Mouse (Mus musculus) CH12.LX (cell line): ENCODE measurements around the gene Sv2c. TPM values are rescaled to one million over a fixed set of nuclear protein-coding genes. Genes with fewer than 3 reads are reported as not detected.
"Not testable (repeated sequence)": the region's sequence is repeated elsewhere in the genome, so short reads cannot be mapped to it uniquely, and the experiment has no call there.

Experiments used
- DNase-seq: peaks from one replicate; pipeline ENCODE4 v3.0.0-alpha.2; 2013; ENCODE audit errors: extremely low read depth
- H3K27ac ChIP-seq: 2 replicates; pipeline ENCODE4 v1.5.1; 2012; ENCODE audit warnings: low read depth, mild to moderate bottlenecking, control low read depth, moderate library complexity; ENCODE audit not compliant: insufficient read depth
- H3K27me3 ChIP-seq: replicated peaks from 2 replicates; pipeline ENCODE3; 2012; ENCODE audit warnings: inconsistent platforms
- H3K36me3 ChIP-seq, 2 experiments: replicated peaks in 1 of 2; 2 replicates each; pipeline versions ENCODE3 to v1.6.1; 2012; ENCODE audit warnings: inconsistent platforms in 1 of 2, low read length in 1 of 2, mild to moderate bottlenecking in 1 of 2, mixed read lengths in 1 of 2, moderate library complexity in 1 of 2; ENCODE audit not compliant: control insufficient read depth in 1 of 2, insufficient read depth in 1 of 2
- H3K4me1 ChIP-seq, 2 experiments: 2 replicates each; pipeline ENCODE4 v1.6.1; 2012; ENCODE audit warnings: inconsistent platforms in 1 of 2, moderate library complexity in 1 of 2; ENCODE audit not compliant: insufficient read depth in 2 of 2, control insufficient read depth in 1 of 2
- H3K4me2 ChIP-seq: 2 replicates; pipeline ENCODE4 v1.6.1; 2012; ENCODE audit warnings: low read depth, mild to moderate bottlenecking, control low read depth; ENCODE audit not compliant: poor library complexity, insufficient read depth, severe bottlenecking
- H3K4me3 ChIP-seq, 3 experiments: fragments of 150-350 bp in 1 of 3; sonication (generic) in 1 of 3; replicated peaks in 1 of 3; 2 replicates each; pipeline versions ENCODE3 to v1.5.1; 2011 to 2012; ENCODE audit warnings: low read depth in 2 of 3, low read length in 2 of 3, mild to moderate bottlenecking in 2 of 3, moderate library complexity in 2 of 3, control low read depth in 1 of 3, improper control_type of control experiment in 1 of 3, inconsistent platforms in 1 of 3, mixed read lengths in 1 of 3; ENCODE audit not compliant: poor library complexity in 1 of 3
- H3K79me2 ChIP-seq: replicated peaks from 2 replicates; pipeline ENCODE4 v1.6.1; 2012; ENCODE audit warnings: mild to moderate bottlenecking, moderate library complexity; ENCODE audit not compliant: control insufficient read depth, poor library complexity, insufficient read depth, severe bottlenecking; ENCODE audit errors: extremely low read depth
- H3K9ac ChIP-seq: 2 replicates; pipeline ENCODE4 v1.6.1; 2012; ENCODE audit warnings: low read depth, mild to moderate bottlenecking, control low read depth, moderate library complexity; ENCODE audit not compliant: insufficient read depth
- H3K9me3 ChIP-seq: replicated peaks from 2 replicates; pipeline ENCODE3; 2012; ENCODE audit warnings: low read length, inconsistent platforms, mixed read lengths
- CHD1 ChIP-seq: IDR thresholded peaks from 2 replicates; pipeline ENCODE4 v1.6.1; 2012; ENCODE audit warnings: low read depth, low read length, improper control_type of control experiment, inconsistent platforms
- CHD2 ChIP-seq: IDR thresholded peaks from 2 replicates; pipeline ENCODE4 v1.6.1; 2011; ENCODE audit warnings: low read length, improper control_type of control experiment
- ELF1 ChIP-seq: IDR thresholded peaks from 2 replicates; pipeline ENCODE4 v1.6.1; 2014; ENCODE audit warnings: low read depth, mild to moderate bottlenecking, inconsistent platforms, low read length, improper control_type of control experiment
- GABPA ChIP-seq: IDR thresholded peaks from 2 replicates; pipeline ENCODE4 v1.6.1; 2012; ENCODE audit warnings: low read depth, low read length, improper control_type of control experiment, inconsistent platforms; ENCODE audit not compliant: insufficient replicate concordance
- JUND ChIP-seq: conservative IDR thresholded peaks from 2 replicates; pipeline ENCODE4 v1.6.1; 2011; ENCODE audit warnings: low read depth, low read length, improper control_type of control experiment
- MAFK ChIP-seq: IDR thresholded peaks from 2 replicates; pipeline ENCODE4 v1.6.1; 2011; ENCODE audit warnings: low read length, improper control_type of control experiment; ENCODE audit not compliant: insufficient replicate concordance
- MAX ChIP-seq: IDR thresholded peaks from 2 replicates; pipeline ENCODE4 v1.6.1; 2011; ENCODE audit warnings: low read length, improper control_type of control experiment
- MAZ ChIP-seq: IDR thresholded peaks from 2 replicates; pipeline ENCODE4 v1.6.1; 2012; ENCODE audit warnings: low read depth, mild to moderate bottlenecking, inconsistent platforms, low read length, improper control_type of control experiment, moderate library complexity
- NELFE ChIP-seq: IDR thresholded peaks from 2 replicates; pipeline ENCODE4 v1.6.1; 2011; ENCODE audit warnings: low read depth, low read length, improper control_type of control experiment
- NRF1 ChIP-seq: IDR thresholded peaks from 2 replicates; pipeline ENCODE4 v1.6.1; 2014; ENCODE audit warnings: low read depth, mild to moderate bottlenecking, inconsistent platforms, low read length, improper control_type of control experiment, moderate library complexity
- PAX5 ChIP-seq: IDR thresholded peaks from 2 replicates; pipeline ENCODE4 v1.6.1; 2012; ENCODE audit warnings: low read length, inconsistent platforms, mixed read lengths
- POLR2AphosphoS2 ChIP-seq: IDR thresholded peaks from 2 replicates; pipeline ENCODE4 v1.6.1; 2011; ENCODE audit warnings: low read depth, low read length, improper control_type of control experiment
- RAD21 ChIP-seq: IDR thresholded peaks from 2 replicates; pipeline ENCODE4 v1.6.1; 2011; ENCODE audit warnings: low read depth, mild to moderate bottlenecking, low read length, improper control_type of control experiment, moderate library complexity
- SIN3A ChIP-seq: IDR thresholded peaks from 2 replicates; pipeline ENCODE4 v1.6.1; 2012; ENCODE audit warnings: low read length, improper control_type of control experiment, inconsistent platforms
- SMC3 ChIP-seq: IDR thresholded peaks from 2 replicates; pipeline ENCODE4 v1.6.1; 2011; ENCODE audit warnings: low read depth, low read length, improper control_type of control experiment
- ZC3H11A ChIP-seq: IDR thresholded peaks from 2 replicates; pipeline ENCODE4 v1.6.1; 2012; ENCODE audit warnings: low read depth, mild to moderate bottlenecking, inconsistent platforms, low read length, improper control_type of control experiment
- ZKSCAN1 ChIP-seq: IDR thresholded peaks from 2 replicates; pipeline ENCODE4 v1.6.1; 2012; ENCODE audit warnings: low read depth, inconsistent platforms, low read length, improper control_type of control experiment, borderline replicate concordance
- dilution Hi-C: fragments of 300-500 bp; cut with MboI; formaldehyde crosslinking; loops from 2 replicates; pipeline ENCODE4 v1.14.3; 2020; ENCODE audit warnings: low sequenced_read_pairs; ENCODE audit not compliant: extremely low pct_unique_long_range_greater_than_20kb, extremely low pct_ligation_motif_present
- in situ Hi-C: fragments of 300-500 bp; cut with MboI; formaldehyde crosslinking; loops from 3 replicates; pipeline ENCODE4 v1.14.3; 2019; ENCODE audit warnings: low sequenced_read_pairs, low pct_ligation_motif_present, low pct_unique_long_range_greater_than_20kb, mixed read lengths
- polyA plus RNA-seq: library from polyadenylated mRNA; unstranded; fragments of >175 nt; gene quantifications from 2 replicates; pipeline ENCODE4 v1.2.1, GENCODE M21; 2012; ENCODE audit warnings: low read depth; ENCODE audit not compliant: insufficient read length
- total RNA-seq, 2 experiments: library from RNA; depleted of rRNA; stranded (reverse); fragments of 300-350 nt in 1 of 2; fragments of >200 nt in 1 of 2; gene quantifications; 2 replicates each; pipeline ENCODE4 v1.2.3; 2012 to 2014

Sv2c gene
- total and polyA plus RNA-seq, 3 experiments: 0.04 to 0.13 TPM; not detected in 1

- TF ChIP-seq MAFK: no peak
- TF ChIP-seq ELF1: peak; percentile 39; the same call in 1 of the 2 replicates
- Histone ChIP-seq H3K4me3 (no peak overlapping the region), H3K36me3 (no peaks in the 10 kb centered on the region), H3K9me3 (no peaks in the 10 kb centered on the region), H3K27me3 (no peaks in the 10 kb centered on the region), H3K79me2 (no peaks in the 10 kb centered on the region), H3K4me1 (peaks cover 4 to 25% of the 10 kb centered on the region in 2 experiments; a peak in 2 of 4 replicates), H3K4me2 (no peak overlapping the region), H3K27ac (no peak overlapping the region), H3K9ac (no peak overlapping the region)
- peak; percentile 34 for DNase-seq
- dilution Hi-C loops (no loop called here), in situ Hi-C loops (no loop called here)
These were observed 26.0 kb downstream of the Sv2c start for GRCm38 (mm10) chr13:96106367-96106766.

- H3K9ac ChIP-seq: no peak overlapping the region
These were observed 41.4 kb downstream of the Sv2c start for GRCm38 (mm10) chr13:96090929-96091328.

GRCm38 (mm10) chr13:96085581-96086302 lies 46.6 kb downstream of the Sv2c start:
- dilution Hi-C loops: no loop called here
- no peaks in the 10 kb centered on the region for H3K9me3 ChIP-seq
- TF ChIP-seq ZC3H11A: no peak
- no peak for TF ChIP-seq MAZ
- TF ChIP-seq ZKSCAN1: no peak
- TF ChIP-seq CHD2: no peak
- TF ChIP-seq GABPA: no peak
- TF ChIP-seq, all 38 proteins: peak for 0
- H3K4me3 ChIP-seq: no peak overlapping the region
- no peaks in the 10 kb centered on the region for H3K79me2 ChIP-seq
- no peak overlapping the region for H3K4me2 ChIP-seq
- H3K27me3 ChIP-seq: no peaks in the 10 kb centered on the region
- H3K27ac ChIP-seq: no peak overlapping the region
- no peaks in the 10 kb centered on the region for H3K4me1 ChIP-seq
- no peaks in the 10 kb centered on the region for H3K36me3 ChIP-seq
- in situ Hi-C loops: no loop called here
- H3K9ac ChIP-seq: no peak overlapping the region
- no peak for DNase-seq

More at GRCm38 (mm10) chr13:96090929-96091328, 41.4 kb downstream of the Sv2c start:
- in situ Hi-C loops (no loop called here), dilution Hi-C loops (no loop called here)
- Histone ChIP-seq H3K4me2 (no peak overlapping the region), H3K27me3 (no peaks in the 10 kb centered on the region), H3K27ac (no peak overlapping the region), H3K9me3 (no peaks in the 10 kb centered on the region), H3K4me3 (no peak overlapping the region), H3K4me1 (no peaks in the 10 kb centered on the region), H3K36me3 (no peaks in the 10 kb centered on the region), H3K79me2 (no peaks in the 10 kb centered on the region)
- TF ChIP-seq MAX (no peak), PAX5 (no peak), SMC3 (no peak), GABPA (no peak), NRF1 (no peak), SIN3A (no peak), CHD1 (no peak), RAD21 (no peak), NELFE (no peak), JUND (no peak), POLR2AphosphoS2 (no peak)
- no peak for DNase-seq

GRCm38 (mm10) chr13:96081754-96082153 lies 50.6 kb downstream of the Sv2c start, which contains the start of gene Gm17190:
TSS of gene Gm17190 (plus strand) at chr13:96082054.
- H3K9me3 ChIP-seq, DNase-seq, dilution Hi-C loops, in situ Hi-C loops, H3K27ac ChIP-seq, H3K79me2 ChIP-seq, H3K36me3 ChIP-seq, H3K4me1 ChIP-seq, H3K27me3 ChIP-seq, H3K4me3 ChIP-seq, H3K4me2 ChIP-seq, H3K9ac ChIP-seq: not testable (repeated sequence)
